30 mouse cellular contexts compared by ENCODE assay signal in genomic region chr4:151916271-151916670, GRCm38 (mm10). TPM values are rescaled to one million over a fixed set of nuclear protein-coding genes. Genes with fewer than 3 reads are reported as not detected.
DNase-seq lines count a peak whose midpoint lies in the region; ATAC-seq and TF ChIP-seq lines count a peak whose summit lies in the region.
"Had no signal": no experiment of that assay in that cellular context is flagged by ENCODE, and none has a peak within 500 bp of the region (broad histone marks: within the 10 kb centered on the region; RNA-seq: fewer than 3 reads in every experiment).

No protein-coding gene starts in this region.

- H3K36me3 ChIP-seq in forebrain, postnatal 0 days (ENCODE audit: insufficient read depth): no peaks in the 10 kb centered on the region
- no peaks in the 10 kb centered on the region for H3K36me3 ChIP-seq in forebrain, embryonic 16.5 days (ENCODE audit: control insufficient read depth, insufficient read depth)
- no peaks in the 10 kb centered on the region for H3K36me3 ChIP-seq in midbrain, embryonic 14.5 days (ENCODE audit: control insufficient read depth, insufficient read depth, low read length)
- H3K36me3 ChIP-seq in midbrain, embryonic 10.5 days: no peaks in the 10 kb centered on the region
- H3K36me3 ChIP-seq: embryonic facial prominence, embryonic 10.5 days; embryonic facial prominence, embryonic 13.5 days; G1E; heart, embryonic 10.5 days; heart, embryonic 13.5 days; hindbrain, embryonic 10.5 days had no signal

- H3K27me3 ChIP-seq in forebrain, postnatal 0 days (ENCODE audit: insufficient read depth, low read length): no peaks in the 10 kb centered on the region
- H3K27me3 ChIP-seq in forebrain, embryonic 16.5 days (replicated peaks; ENCODE audit: control insufficient read depth, insufficient read depth, low read length): no peaks in the 10 kb centered on the region
- H3K27me3 ChIP-seq in midbrain, embryonic 14.5 days (ENCODE audit: control insufficient read depth, insufficient read depth, low read length): no peaks in the 10 kb centered on the region
- H3K27me3 ChIP-seq in midbrain, embryonic 10.5 days (ENCODE audit: low read depth, poor library complexity, severe bottlenecking): no peaks in the 10 kb centered on the region
- H3K27me3 ChIP-seq: embryonic facial prominence, embryonic 13.5 days; forebrain, embryonic 13.5 days; heart, embryonic 13.5 days had no signal

- H3K4me2 ChIP-seq in forebrain, postnatal 0 days (ENCODE audit: low read depth): 0 out of 2 replicates have a peak overlapping the region, but pooled peaks have one; percentile 5
- H3K4me2 ChIP-seq in forebrain, embryonic 16.5 days (ENCODE audit: low read length): no peak overlapping the region
- H3K4me2 ChIP-seq in midbrain, embryonic 14.5 days (ENCODE audit: low read length): no peak overlapping the region
- H3K4me2 ChIP-seq: embryonic facial prominence, embryonic 13.5 days; forebrain, embryonic 13.5 days; heart, embryonic 13.5 days; hindbrain, embryonic 14.5 days had no signal

- TF ChIP-seq CTCF in forebrain, postnatal 0 days (IDR thresholded peaks at IDR 0.05; ENCODE audit: low read depth): no peak

- DNase-seq in forebrain, postnatal 0 days: peak; percentile 50
- DNase-seq in midbrain, embryonic 14.5 days: peak; percentile 34
- DNase-seq in midbrain, embryonic 10.5 days (ENCODE audit: low spot score): no peak
- peak; percentile 54 for DNase-seq in brain, adult 2 months (ENCODE audit: low read depth, low spot score)
- DNase-seq in heart, postnatal 4 days: no peak
- DNase-seq: adrenal gland, postnatal 10 days; adrenal gland, postnatal 36 days; B cell, adult 2 months; cerebellum, adult 11-12 months; cerebellum, adult 8-10 months; cerebellum, postnatal 10 days; cerebellum, postnatal 36 days; embryo, embryonic 11 days; gastrocnemius, postnatal 10 days; gastrocnemius, postnatal 36 days; heart, adult 2 months; kidney, adult 18-20 months had no signal

- H3K4me1 ChIP-seq in forebrain, postnatal 0 days (ENCODE audit: insufficient read depth): no peaks in the 10 kb centered on the region
- H3K4me1 ChIP-seq in forebrain, embryonic 16.5 days (replicated peaks; ENCODE audit: control insufficient read depth, insufficient read depth, low read length): 0 out of 2 replicates have a peak, but pooled peaks cover 2% of the 10 kb centered on the region
- no peaks in the 10 kb centered on the region for H3K4me1 ChIP-seq in midbrain, embryonic 14.5 days (ENCODE audit: control insufficient read depth, insufficient read depth, low read length)
- peaks cover 9% of the 10 kb centered on the region for H3K4me1 ChIP-seq in midbrain, embryonic 10.5 days
- H3K4me1 ChIP-seq: heart, embryonic 13.5 days had no signal

- H3K4me3 ChIP-seq in forebrain, postnatal 0 days (ENCODE audit: low read depth, low read length): no peak overlapping the region
- no peak overlapping the region for H3K4me3 ChIP-seq in forebrain, embryonic 16.5 days (replicated peaks; ENCODE audit: low read length)
- no peak overlapping the region for H3K4me3 ChIP-seq in midbrain, embryonic 14.5 days (replicated peaks; ENCODE audit: low read depth, low read length)
- no peak overlapping the region for H3K4me3 ChIP-seq in midbrain, embryonic 10.5 days
- H3K4me3 ChIP-seq: embryonic facial prominence, embryonic 10.5 days; embryonic facial prominence, embryonic 13.5 days; erythroblast, embryonic 14.5 days; forebrain, embryonic 13.5 days; heart, adult 2 months; heart, embryonic 10.5 days; heart, embryonic 13.5 days; hindbrain, embryonic 10.5 days had no signal

- 55% methylated on average over 10 of the region's 11 CpGs for WGBS in forebrain, postnatal 0 days
- 69% methylated on average over 11 of the region's 11 CpGs for WGBS in forebrain, embryonic 16.5 days
- 75% methylated on average over 11 of the region's 11 CpGs for WGBS in midbrain, embryonic 14.5 days
- WGBS in midbrain, embryonic 10.5 days: 87% methylated on average over 11 of the region's 11 CpGs

- H3K9ac ChIP-seq in forebrain, postnatal 0 days: no peak overlapping the region
- H3K9ac ChIP-seq in forebrain, embryonic 16.5 days (replicated peaks; ENCODE audit: low read depth, low read length): no peak overlapping the region
- no peak overlapping the region for H3K9ac ChIP-seq in midbrain, embryonic 14.5 days (replicated peaks; ENCODE audit: low read length)
- H3K9ac ChIP-seq: embryonic facial prominence, embryonic 13.5 days; forebrain, embryonic 13.5 days; heart, embryonic 13.5 days; hindbrain, embryonic 14.5 days had no signal

- no peaks in the 10 kb centered on the region for H3K9me3 ChIP-seq in forebrain, postnatal 0 days (ENCODE audit: low read length)
- H3K9me3 ChIP-seq in forebrain, embryonic 16.5 days (ENCODE audit: control insufficient read depth, low read length): no peaks in the 10 kb centered on the region
- no peaks in the 10 kb centered on the region for H3K9me3 ChIP-seq in midbrain, embryonic 14.5 days (ENCODE audit: control insufficient read depth, low read length)
- peaks cover 3% of the 10 kb centered on the region; the same call in 1 of the 2 replicates for H3K9me3 ChIP-seq in midbrain, embryonic 10.5 days (replicated peaks)
- H3K9me3 ChIP-seq: embryonic facial prominence, embryonic 13.5 days; forebrain, embryonic 13.5 days; heart, embryonic 10.5 days had no signal

- no peak overlapping the region for H3K27ac ChIP-seq in forebrain, postnatal 0 days (ENCODE audit: low read depth, low read length)
- H3K27ac ChIP-seq in forebrain, embryonic 16.5 days (ENCODE audit: low read length): no peak overlapping the region
- no peak overlapping the region for H3K27ac ChIP-seq in midbrain, embryonic 14.5 days (replicated peaks; ENCODE audit: low read depth, low read length)
- no peak overlapping the region for H3K27ac ChIP-seq in midbrain, embryonic 10.5 days (replicated peaks)
- H3K27ac ChIP-seq: embryonic facial prominence, embryonic 10.5 days; embryonic facial prominence, embryonic 13.5 days; forebrain, embryonic 13.5 days; heart, adult 2 months; heart, embryonic 10.5 days; heart, embryonic 13.5 days; hindbrain, embryonic 10.5 days; hindbrain, embryonic 14.5 days had no signal

- peak; percentile 77 for ATAC-seq in forebrain, postnatal 0 days
- ATAC-seq in forebrain, embryonic 16.5 days: no peak
- no peak for ATAC-seq in midbrain, embryonic 14.5 days (ENCODE audit: low FRiP score, low TSS enrichment)
- ATAC-seq: forebrain, embryonic 13.5 days; inflammation-experienced regulatory T-cells, adult 6 months; intestine, embryonic 16.5 days; Patski had no signal

RNA-seq across cellular contexts. Expression of gene Dnajc11, which starts 17.2 kb away (rescaled TPM):
- 72.2 and 75.2 TPM in 2 replicates for total RNA-seq in forebrain, postnatal 0 days (2014; rRNA removed)
- 62.0 and 72.3 TPM in 2 replicates for polyA plus RNA-seq in forebrain, postnatal 0 days (2015; fragmentation: Nextera tagmentation; extraction: Ambion mirVana)
- polyA plus RNA-seq in forebrain, embryonic 16.5 days (2015; fragmentation: Nextera tagmentation; extraction: Ambion mirVana): 84.2 and 89.8 TPM in 2 replicates
- polyA plus RNA-seq in midbrain, embryonic 14.5 days (2014; fragmentation: Nextera tagmentation; extraction: Ambion mirVana): 69.2 and 75.2 TPM in 2 replicates
- polyA plus RNA-seq in midbrain, embryonic 10.5 days (2016; fragmentation: Nextera tagmentation; extraction: Ambion mirVana): 107 and 108 TPM in 2 replicates
- 10 to 100 TPM; 96.2 to 99.0 TPM for total RNA-seq in heart, postnatal 4 days (2021)

RNA-seq across cellular contexts. Expression of gene Camta1, which starts 54.6 kb away (rescaled TPM):
- total RNA-seq in forebrain, postnatal 0 days (2014; rRNA removed): 87.4 and 89.6 TPM in 2 replicates
- 109 and 131 TPM in 2 replicates for polyA plus RNA-seq in forebrain, postnatal 0 days (2015; fragmentation: Nextera tagmentation; extraction: Ambion mirVana)
- 119 and 123 TPM in 2 replicates for polyA plus RNA-seq in forebrain, embryonic 16.5 days (2015; fragmentation: Nextera tagmentation; extraction: Ambion mirVana)
- 157 and 164 TPM in 2 replicates for polyA plus RNA-seq in midbrain, embryonic 14.5 days (2014; fragmentation: Nextera tagmentation; extraction: Ambion mirVana)
- 137 and 141 TPM in 2 replicates for polyA plus RNA-seq in midbrain, embryonic 10.5 days (2016; fragmentation: Nextera tagmentation; extraction: Ambion mirVana)
- total RNA-seq in heart, postnatal 4 days (2021): 100 to 1,000 TPM; 152 to 172 TPM

Comparison
In these comparisons a context has a peak if more than half of its experiments do, and no peak if none do; other contexts are left out.
1. DNase-seq: peak in forebrain, postnatal 0 days (single experiment), midbrain, embryonic 14.5 days (single experiment) and brain, adult 2 months (single experiment); none in midbrain, embryonic 10.5 days (single experiment) and heart, postnatal 4 days (single experiment).